Mouse (Mus musculus) testis, adult 2 months (tissue): Measurements from ENCODE around the gene Ager. TPM values are rescaled to one million over a fixed set of nuclear protein-coding genes. Genes with fewer than 3 reads are reported as not detected.

ENCODE experiments used
- H3K27ac ChIP-seq: fragments of 200-500 bp; 2 replicates; pipeline ENCODE4 v1.5.1; 2012; ENCODE audit warnings: low read depth, low read length; ENCODE audit not compliant: control insufficient read depth, insufficient read depth
- H3K27me3 ChIP-seq: fragments of 200-500 bp; 2 replicates; pipeline ENCODE4 v1.6.1; 2012; ENCODE audit warnings: mild to moderate bottlenecking, low read length, moderate library complexity; ENCODE audit not compliant: control insufficient read depth, insufficient read depth
- H3K36me3 ChIP-seq: fragments of 200-500 bp; 2 replicates; pipeline ENCODE4 v1.6.1; 2012; ENCODE audit warnings: mild to moderate bottlenecking, low read length; ENCODE audit not compliant: control insufficient read depth, insufficient read depth
- H3K4me1 ChIP-seq: fragments of 200-500 bp; 2 replicates; pipeline ENCODE4 v1.6.1; 2012; ENCODE audit warnings: low read length; ENCODE audit not compliant: control insufficient read depth, insufficient read depth
- H3K4me3 ChIP-seq: fragments of 200-500 bp; 2 replicates; pipeline ENCODE4 v1.5.1; 2012; ENCODE audit warnings: low read depth, mild to moderate bottlenecking, low read length, moderate library complexity, mixed read lengths; ENCODE audit not compliant: control insufficient read depth
- CTCF ChIP-seq: fragments of 200-500 bp; IDR thresholded peaks from 2 replicates; pipeline ENCODE4 v1.5.1; 2012; ENCODE audit warnings: low read depth, mild to moderate bottlenecking, inconsistent platforms, low read length, moderate library complexity; ENCODE audit not compliant: control insufficient read depth, insufficient read depth, insufficient replicate concordance
- POLR2A ChIP-seq: fragments of 200-500 bp; IDR thresholded peaks from 2 replicates; pipeline ENCODE4 v1.6.1; 2012; ENCODE audit warnings: low read depth, mild to moderate bottlenecking, inconsistent platforms, low read length, moderate library complexity; ENCODE audit not compliant: control insufficient read depth
- polyA plus RNA-seq: library from polyadenylated mRNA; depleted of rRNA; stranded (reverse); fragments of >200 nt; gene quantifications from 2 replicates; pipeline ENCODE4 v1.2.3, GENCODE M21; 2012

The Ager gene
- polyA plus RNA-seq, 1 experiment, result 0.43 TPM

GRCm38 (mm10) chr17:34606186-34607039 is 8.8 kb downstream of the Ager start:
- peak overlapping the region; percentile 90 for H3K4me3 ChIP-seq
- TF ChIP-seq CTCF (no peak), POLR2A (no peak)
- H3K27ac ChIP-seq, result peak overlapping the region; percentile 45
- no peaks in the 10 kb centered on the region; the same call in 1 of the 2 replicates for H3K36me3 ChIP-seq
- H3K4me1 ChIP-seq, result peaks cover 10% of the 10 kb centered on the region
- no peaks in the 10 kb centered on the region for H3K27me3 ChIP-seq

- TF ChIP-seq CTCF, result no peak
- no peak for TF ChIP-seq POLR2A
- Histone ChIP-seq H3K36me3 (no peaks in the 10 kb centered on the region; the same call in 1 of the 2 replicates), H3K27me3 (no peaks in the 10 kb centered on the region), H3K27ac (no peak overlapping the region), H3K4me1 (peaks cover 10% of the 10 kb centered on the region), H3K4me3 (no peak overlapping the region; the same call in 1 of the 2 replicates)
Measured at GRCm38 (mm10) chr17:34607997-34608396, 10.3 kb downstream of the Ager start.

DNA sequence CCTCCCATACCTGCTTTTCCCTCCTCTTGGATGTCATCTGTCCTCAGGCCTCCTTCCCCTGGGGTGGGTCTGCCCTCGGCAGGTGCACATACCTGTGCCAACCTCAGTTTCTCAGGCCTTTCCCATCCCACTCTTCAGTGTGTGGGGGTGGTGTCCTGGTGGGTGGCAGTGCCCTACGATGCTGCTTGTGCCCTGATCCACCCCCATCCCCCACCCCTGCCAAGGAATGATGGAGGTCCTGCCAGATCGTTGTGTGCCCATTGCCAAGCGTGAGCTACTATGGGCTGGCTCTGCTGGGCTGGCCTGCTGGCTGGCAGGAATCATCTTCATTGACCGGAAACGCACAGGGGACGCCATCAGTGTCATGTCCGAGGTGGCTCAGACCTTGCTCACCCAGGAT is 13.4 kb downstream of the Ager start:
- no peaks in the 10 kb centered on the region; the same call in 1 of the 2 replicates for H3K36me3 ChIP-seq

DNA sequence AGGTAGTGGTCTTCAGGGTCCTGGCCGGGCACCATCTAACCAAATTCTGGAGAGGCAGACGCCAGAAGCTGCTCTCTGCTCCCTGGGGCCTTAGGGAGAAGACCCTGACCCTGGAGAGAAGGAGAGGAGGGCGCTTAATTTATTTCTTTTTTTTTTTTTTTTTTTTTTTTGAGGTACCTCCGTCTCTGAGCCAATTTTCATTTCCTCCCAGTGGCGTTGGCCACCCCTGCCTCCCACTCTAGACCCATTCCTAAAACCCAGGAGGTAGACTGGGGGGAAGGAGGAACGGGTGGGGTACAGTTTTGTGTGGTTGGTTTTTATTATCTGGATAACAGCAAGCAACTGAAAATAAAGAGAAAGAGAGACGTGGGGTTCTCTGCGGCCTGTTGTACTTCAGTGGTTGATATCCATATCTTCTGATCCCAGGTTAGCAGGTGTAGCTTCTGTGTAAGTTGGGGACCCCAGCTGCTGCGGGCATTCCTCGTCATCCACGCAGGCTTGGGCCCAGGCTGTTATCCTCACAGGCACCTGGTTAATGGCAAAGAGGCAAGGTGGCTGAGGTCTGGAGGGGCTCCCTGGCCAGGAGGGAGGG is 15.5 kb downstream of the Ager start:
- TF ChIP-seq POLR2A, result no peak
- no peak for TF ChIP-seq CTCF
- Histone ChIP-seq H3K27ac (no peak overlapping the region), H3K4me3 (no peak overlapping the region), H3K27me3 (no peaks in the 10 kb centered on the region), H3K36me3 (no peaks in the 10 kb centered on the region; the same call in 1 of the 2 replicates), H3K4me1 (no peaks in the 10 kb centered on the region)

More for the DNA sequence above, 13.4 kb downstream of the Ager start:
- H3K4me3 ChIP-seq, result no peak overlapping the region
- H3K27me3 ChIP-seq, result no peaks in the 10 kb centered on the region
- H3K4me1 ChIP-seq, result peaks cover 6% of the 10 kb centered on the region
- no peak for TF ChIP-seq CTCF
- TF ChIP-seq POLR2A, result no peak
- H3K27ac ChIP-seq, result no peak overlapping the region

DNA sequence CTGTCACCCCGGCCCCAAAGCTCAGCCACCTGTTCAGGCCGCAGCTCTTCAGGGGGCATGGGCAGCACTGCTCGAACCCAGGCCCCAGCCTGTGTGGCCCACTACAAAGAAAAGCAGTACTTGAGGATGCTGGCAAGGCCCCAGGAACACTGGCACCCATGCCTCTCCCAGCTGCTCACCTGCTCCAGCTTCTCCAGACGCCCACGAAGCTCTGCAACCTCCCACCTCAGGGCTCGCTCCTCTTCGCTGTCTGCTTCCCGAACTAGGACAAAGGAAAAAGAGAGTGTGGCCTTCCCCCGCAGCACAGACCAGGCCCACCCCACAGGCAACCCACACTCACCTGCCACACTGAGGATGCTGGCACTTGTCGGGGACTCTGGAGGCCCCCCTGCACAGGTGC is 16.2 kb downstream of the Ager start:
- TF ChIP-seq POLR2A, result no peak
- TF ChIP-seq CTCF, result no peak
- H3K27ac ChIP-seq, result no peak overlapping the region
- H3K27me3 ChIP-seq, result no peaks in the 10 kb centered on the region
- H3K36me3 ChIP-seq, result no peaks in the 10 kb centered on the region; the same call in 1 of the 2 replicates
- no peaks in the 10 kb centered on the region for H3K4me1 ChIP-seq
- H3K4me3 ChIP-seq, result no peak overlapping the region

GRCm38 (mm10) chr17:34615871-34616270 is 18.2 kb downstream of the Ager start, which contains the start of gene Egfl8:
Gene Egfl8, minus strand, starts transcription at chr17:34615971.
- Histone ChIP-seq H3K27ac (no peak within 1 kb of the TSS), H3K4me1 (no peaks in the 10 kb centered on the region), H3K36me3 (no peaks in the 10 kb centered on the region), H3K27me3 (no peaks in the 10 kb centered on the region), H3K4me3 (no peak within 1 kb of the TSS)
- TF ChIP-seq POLR2A (no peak), CTCF (no peak)

DNA sequence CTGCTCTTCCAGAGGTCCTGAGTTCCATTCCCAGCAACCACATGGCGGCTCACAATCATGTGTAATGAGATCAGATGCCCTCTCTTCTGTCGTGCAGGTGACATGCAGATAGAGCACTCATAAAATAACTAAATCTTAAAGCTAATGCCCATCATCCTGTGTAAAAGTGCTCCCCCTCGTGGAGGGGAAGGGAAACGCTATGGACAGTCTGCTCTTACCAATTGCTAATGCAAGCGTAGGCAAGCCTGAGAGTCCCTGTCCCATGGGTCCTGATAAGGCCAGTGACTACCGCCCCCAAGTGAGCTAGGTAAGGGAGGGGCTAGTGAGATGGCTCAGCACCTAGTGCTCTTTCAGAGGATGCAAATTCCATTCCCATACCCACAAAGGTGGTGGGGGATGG is 21.3 kb downstream of the Ager start:
- H3K4me3 ChIP-seq, result no peak overlapping the region
- no peak overlapping the region for H3K27ac ChIP-seq
- TF ChIP-seq CTCF, result peak; percentile 33; the same call in 1 of the 2 replicates
- no peak for TF ChIP-seq POLR2A
- no peaks in the 10 kb centered on the region for H3K27me3 ChIP-seq
- H3K4me1 ChIP-seq, result no peaks in the 10 kb centered on the region
- no peaks in the 10 kb centered on the region for H3K36me3 ChIP-seq
